Mouse (Mus musculus) cerebellum, adult 2 months (tissue): ENCODE measurements around the gene Lingo1.

Source experiments
- CTCF ChIP-seq: fragments of 200-500 bp; IDR thresholded peaks from 2 replicates; pipeline ENCODE4 v1.5.1; 2011; ENCODE audit warnings: low read depth, mild to moderate bottlenecking, control low read depth, low read length, moderate library complexity, borderline replicate concordance; ENCODE audit not compliant: insufficient read depth
- POLR2A ChIP-seq: fragments of 200-500 bp; IDR thresholded peaks from 2 replicates; pipeline ENCODE4 v1.6.1; 2011; ENCODE audit warnings: low read length, control low read depth, borderline replicate concordance; ENCODE audit not compliant: insufficient read depth

DNA sequence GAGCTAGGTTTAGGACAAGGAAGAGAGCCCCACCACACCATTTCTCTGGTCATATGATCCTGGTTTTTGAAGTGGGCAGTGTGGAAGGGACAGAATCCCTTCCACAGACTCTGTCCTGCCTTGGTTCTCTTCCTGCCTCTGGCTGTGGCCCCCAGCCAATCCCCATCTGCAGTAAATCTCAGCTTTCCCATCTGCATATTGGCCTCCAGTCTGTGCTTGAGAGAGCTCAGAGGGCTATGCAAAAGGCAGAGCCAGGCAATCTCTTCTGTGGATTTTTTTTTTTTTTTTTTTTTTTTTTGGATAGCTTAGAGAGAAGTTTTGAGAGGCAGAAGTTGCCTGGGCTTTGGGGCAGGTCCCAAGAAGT lies 190.8 kb downstream of the Lingo1 start:
- TF ChIP-seq POLR2A (no peak), CTCF (no peak)
